Mouse (Mus musculus) thymus, adult 2 months (tissue): Measurements from ENCODE around the gene Fus.

Experiments
- CTCF ChIP-seq: fragments of 200-500 bp; IDR thresholded peaks from 2 replicates; pipeline ENCODE4 v1.5.1; 2012; ENCODE audit warnings: mild to moderate bottlenecking, control low read depth, low read length, moderate library complexity, borderline replicate concordance; ENCODE audit not compliant: control insufficient read depth, poor library complexity, insufficient read depth; ENCODE audit errors: extremely low read depth
- POLR2A ChIP-seq: fragments of 200-500 bp; IDR thresholded peaks from 2 replicates; pipeline ENCODE4 v1.6.1; 2012; ENCODE audit warnings: mild to moderate bottlenecking, low read length, control low read depth, moderate library complexity; ENCODE audit not compliant: control insufficient read depth, poor library complexity, insufficient read depth; ENCODE audit errors: extremely low read depth

GRCm38 (mm10) chr7:127928596-127928995 is 38.7 kb upstream of the Fus start:
- TF ChIP-seq CTCF = no peak
- no peak for TF ChIP-seq POLR2A
